Mouse (Mus musculus) E14TG2a.4 (cell line): ENCODE measurements around the gene Serpinb11.

ENCODE experiments used
- CTCF ChIP-seq: conservative IDR thresholded peaks from 2 replicates; pipeline ENCODE4 v1.5.1; 2014; ENCODE audit warnings: low read length
- NANOG ChIP-seq: IDR thresholded peaks from 2 replicates; pipeline ENCODE4 v1.6.1; 2014; ENCODE audit warnings: borderline replicate concordance, low read length, mixed read lengths
- POU5F1 ChIP-seq: IDR thresholded peaks from 2 replicates; pipeline ENCODE4 v1.6.1; 2014; ENCODE audit warnings: low read length, borderline replicate concordance

DNA sequence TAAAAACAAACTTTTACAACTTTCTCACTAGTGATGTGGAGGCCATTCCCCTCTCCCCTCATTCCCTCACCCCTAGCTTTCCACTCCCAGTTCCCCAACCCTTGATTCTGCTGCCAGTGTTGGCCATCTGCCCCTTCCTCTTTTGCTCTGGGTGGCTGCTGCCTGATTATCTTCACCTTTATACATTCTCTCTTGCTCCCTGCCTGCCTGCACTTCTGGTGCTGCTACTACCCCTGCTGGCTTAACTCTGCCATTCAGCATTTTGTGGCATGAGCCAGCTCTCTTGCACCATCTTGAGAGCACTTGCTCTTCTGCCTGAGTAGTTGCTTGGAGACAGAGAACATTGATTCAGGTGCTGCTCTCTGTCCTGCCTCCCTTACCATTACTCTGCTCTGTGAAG, 15.0 kb upstream of the Serpinb11 start:
- TF ChIP-seq CTCF: no peak
- TF ChIP-seq NANOG: no peak
- TF ChIP-seq POU5F1: no peak
